Mouse (Mus musculus) cerebellum, adult 2 months (tissue): ENCODE data around the gene 1810009A15Rik.

Experiments used
- CTCF ChIP-seq: fragments of 200-500 bp; IDR thresholded peaks from 2 replicates; pipeline ENCODE4 v1.5.1; 2011; ENCODE audit warnings: low read depth, mild to moderate bottlenecking, control low read depth, low read length, moderate library complexity, borderline replicate concordance; ENCODE audit not compliant: insufficient read depth
- POLR2A ChIP-seq: fragments of 200-500 bp; IDR thresholded peaks from 2 replicates; pipeline ENCODE4 v1.6.1; 2011; ENCODE audit warnings: low read length, control low read depth, borderline replicate concordance; ENCODE audit not compliant: insufficient read depth

DNA sequence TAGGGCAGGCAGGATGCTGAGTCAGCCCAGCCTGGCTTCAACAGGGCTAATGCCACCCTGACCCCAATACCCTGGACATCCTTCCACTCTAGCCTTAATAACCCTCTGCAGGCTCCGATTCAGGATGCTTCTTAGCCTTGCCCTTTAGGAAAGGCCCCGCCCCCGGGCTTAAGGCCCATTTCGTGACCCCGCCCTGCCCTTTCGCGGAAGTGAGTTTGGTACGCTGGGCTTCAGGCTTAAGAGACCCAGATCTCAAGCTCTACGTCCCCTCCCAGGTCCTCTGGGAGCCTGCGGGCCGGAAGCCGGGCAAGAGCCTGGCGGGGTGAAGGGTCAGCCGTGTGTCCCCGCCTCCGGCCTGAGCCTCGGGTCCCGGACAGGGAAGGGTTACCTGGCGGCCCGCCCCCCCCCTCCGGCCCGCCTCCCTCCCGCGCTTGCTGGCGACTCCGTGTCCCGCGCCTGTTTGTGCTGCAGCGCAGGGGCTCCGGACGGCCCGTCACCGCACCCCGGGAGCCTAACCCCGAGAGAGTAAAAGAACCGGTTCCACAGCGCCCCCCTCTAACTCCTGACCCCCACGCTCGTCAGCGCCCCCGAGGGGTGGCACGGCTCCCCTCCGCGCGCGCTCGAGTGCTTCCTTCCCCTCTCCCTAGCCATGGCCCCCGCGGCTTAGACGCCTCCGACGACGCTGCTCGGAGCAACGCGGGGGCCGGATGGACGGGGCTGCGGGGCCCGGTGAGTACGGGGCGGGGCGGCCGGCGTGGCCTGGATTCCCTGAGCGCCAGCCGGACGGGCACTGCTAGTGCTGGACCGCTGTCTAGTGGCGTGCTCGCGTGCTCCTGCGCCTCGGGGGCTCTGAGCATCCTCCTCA is 40.8 kb downstream of the 1810009A15Rik start, which contains the start of the genes Rom1 and Eml3:
- TF ChIP-seq CTCF, result no peak
- TF ChIP-seq POLR2A, result no peak
